Mouse (Mus musculus): ENCODE results near the gene Ivns1abp. TPM values are rescaled to one million over a fixed set of nuclear protein-coding genes. Genes with fewer than 3 reads are reported as not detected.
"Not testable (repeated sequence)": the region's sequence is repeated elsewhere in the genome, so short reads cannot be mapped to it uniquely, and the experiment has no call there.

Ivns1abp gene
- polyA plus RNA-seq (2015; fragmentation: Nextera tagmentation; extraction: Ambion mirVana): 313 and 339 TPM in 2 replicates

- peaks cover 8% of the 10 kb centered on the region; the same call in 1 of the 2 replicates for H3K4me1 ChIP-seq (replicated peaks)
- no peaks in the 10 kb centered on the region for H3K36me3 ChIP-seq
- no peaks in the 10 kb centered on the region for H3K9me3 ChIP-seq
- peak within 1 kb of the TSS; percentile 71 for H3K4me2 ChIP-seq (replicated peaks)
- peak within 1 kb of the TSS; percentile 82 for H3K9ac ChIP-seq
- H3K27ac ChIP-seq: peak within 1 kb of the TSS; percentile 93
- H3K27me3 ChIP-seq (replicated peaks): no peaks in the 10 kb centered on the region
- peak; percentile 93 for ATAC-seq
- peak within 1 kb of the TSS; percentile 82 for H3K4me3 ChIP-seq (replicated peaks)
- WGBS: under 1% methylated on average over 90 of the region's 104 CpGs
Measured at GRCm38 (mm10) chr1:151344283-151345108, at the start of gene Ivns1abp. Gene Ivns1abp (plus strand): TSS chr1:151344477.

GRCm38 (mm10) chr1:151295486-151295885 lies 48.8 kb upstream of the Ivns1abp start:
- Histone ChIP-seq H3K36me3 (no peaks in the 10 kb centered on the region), H3K4me2 (replicated peaks) (no peak overlapping the region), H3K4me3 (replicated peaks) (no peak overlapping the region), H3K27me3 (replicated peaks) (no peaks in the 10 kb centered on the region), H3K27ac (no peak overlapping the region), H3K4me1 (replicated peaks) (0 out of 2 replicates have a peak, but pooled peaks cover 3% of the 10 kb centered on the region), H3K9me3 (no peaks in the 10 kb centered on the region), H3K9ac (no peak overlapping the region)
- ATAC-seq: no peak
- WGBS: 54% methylated on average over 3 of the region's 3 CpGs

GRCm38 (mm10) chr1:151296621-151297020 lies 47.7 kb upstream of the Ivns1abp start:
- Histone ChIP-seq H3K4me1 (replicated peaks) (0 out of 2 replicates have a peak, but pooled peaks cover 3% of the 10 kb centered on the region), H3K27me3 (replicated peaks) (no peaks in the 10 kb centered on the region), H3K4me2 (replicated peaks) (no peak overlapping the region), H3K9ac (no peak overlapping the region), H3K4me3 (replicated peaks) (no peak overlapping the region), H3K27ac (peak overlapping the region; percentile 66), H3K36me3 (no peaks in the 10 kb centered on the region), H3K9me3 (no peaks in the 10 kb centered on the region)
- ATAC-seq: peak; percentile 97
- WGBS: 48% methylated on average over 1 of the region's 1 CpGs

- ATAC-seq: peak; percentile 65
- H3K36me3 ChIP-seq: no peaks in the 10 kb centered on the region
- H3K4me1 ChIP-seq (replicated peaks): 0 out of 2 replicates have a peak, but pooled peaks cover 3% of the 10 kb centered on the region
- H3K27me3 ChIP-seq (replicated peaks): no peaks in the 10 kb centered on the region
- whole genome bisulfite sequencing: 62% methylated on average over 6 of the region's 6 CpGs
- H3K9me3 ChIP-seq: no peaks in the 10 kb centered on the region
- H3K4me2 ChIP-seq (replicated peaks): no peak overlapping the region
- peak overlapping the region; percentile 61 for H3K27ac ChIP-seq
- no peak overlapping the region for H3K4me3 ChIP-seq (replicated peaks)
- H3K9ac ChIP-seq: no peak overlapping the region
Measured at GRCm38 (mm10) chr1:151297025-151297424, 47.3 kb upstream of the Ivns1abp start.

- 75% methylated on average over 2 of the region's 2 CpGs for WGBS
- no peak for ATAC-seq
- no peaks in the 10 kb centered on the region for H3K9me3 ChIP-seq
- peak overlapping the region; percentile 61 for H3K27ac ChIP-seq
- H3K9ac ChIP-seq: no peak overlapping the region
- H3K27me3 ChIP-seq (replicated peaks): no peaks in the 10 kb centered on the region
- 0 out of 2 replicates have a peak, but pooled peaks cover 3% of the 10 kb centered on the region for H3K4me1 ChIP-seq (replicated peaks)
- no peak overlapping the region for H3K4me2 ChIP-seq (replicated peaks)
- H3K36me3 ChIP-seq: no peaks in the 10 kb centered on the region
- H3K4me3 ChIP-seq (replicated peaks): no peak overlapping the region
Measured at GRCm38 (mm10) chr1:151297596-151297995, 46.7 kb upstream of the Ivns1abp start.

- 0 out of 2 replicates have a peak, but pooled peaks cover 3% of the 10 kb centered on the region for H3K4me1 ChIP-seq (replicated peaks)
- H3K4me3 ChIP-seq (replicated peaks): no peak overlapping the region
- no peak overlapping the region for H3K9ac ChIP-seq
- H3K36me3 ChIP-seq: no peaks in the 10 kb centered on the region
- no peaks in the 10 kb centered on the region for H3K27me3 ChIP-seq (replicated peaks)
- no peak overlapping the region for H3K27ac ChIP-seq
- 60% methylated on average over 6 of the region's 6 CpGs for WGBS
- H3K4me2 ChIP-seq (replicated peaks): no peak overlapping the region
- no peak for ATAC-seq
- no peaks in the 10 kb centered on the region for H3K9me3 ChIP-seq
Measured at GRCm38 (mm10) chr1:151301456-151301855, 42.8 kb upstream of the Ivns1abp start.

- no peak overlapping the region for H3K9ac ChIP-seq
- no peak overlapping the region for H3K27ac ChIP-seq
- no peak for ATAC-seq
- H3K4me2 ChIP-seq (replicated peaks): no peak overlapping the region
- no peak overlapping the region for H3K4me3 ChIP-seq (replicated peaks)
- H3K27me3 ChIP-seq (replicated peaks): no peaks in the 10 kb centered on the region
- 52% methylated on average over 3 of the region's 3 CpGs for WGBS
- H3K9me3 ChIP-seq: no peaks in the 10 kb centered on the region
- 0 out of 2 replicates have a peak, but pooled peaks cover 3% of the 10 kb centered on the region for H3K4me1 ChIP-seq (replicated peaks)
- H3K36me3 ChIP-seq: no peaks in the 10 kb centered on the region
Measured at GRCm38 (mm10) chr1:151301904-151302303, 42.4 kb upstream of the Ivns1abp start.

- Histone ChIP-seq H3K9me3 (no peaks in the 10 kb centered on the region), H3K27ac (no peak overlapping the region), H3K36me3 (no peaks in the 10 kb centered on the region), H3K4me1 (replicated peaks) (no peaks in the 10 kb centered on the region), H3K4me3 (replicated peaks) (no peak overlapping the region), H3K27me3 (replicated peaks) (no peaks in the 10 kb centered on the region), H3K9ac (no peak overlapping the region), H3K4me2 (replicated peaks) (no peak overlapping the region)
- no peak for ATAC-seq
Measured at GRCm38 (mm10) chr1:151303265-151303664, 41.0 kb upstream of the Ivns1abp start.

- WGBS: 63% methylated on average over 3 of the region's 3 CpGs
- 0 out of 2 replicates have a peak overlapping the region, but pooled peaks have one; percentile 44 for H3K27ac ChIP-seq
- peak; percentile 84 for ATAC-seq
- not testable (repeated sequence) for H3K27me3 ChIP-seq (replicated peaks); H3K4me3 ChIP-seq (replicated peaks); H3K36me3 ChIP-seq; H3K4me1 ChIP-seq (replicated peaks); H3K9me3 ChIP-seq; H3K9ac ChIP-seq; H3K4me2 ChIP-seq (replicated peaks)
Measured at GRCm38 (mm10) chr1:151305001-151305400, 39.3 kb upstream of the Ivns1abp start.

GRCm38 (mm10) chr1:151307059-151307458 lies 37.2 kb upstream of the Ivns1abp start:
- Histone ChIP-seq H3K4me3 (replicated peaks) (no peak overlapping the region), H3K36me3 (no peaks in the 10 kb centered on the region), H3K27ac (peak overlapping the region; percentile 51; the same call in 1 of the 2 replicates), H3K9ac (no peak overlapping the region), H3K4me2 (replicated peaks) (no peak overlapping the region), H3K4me1 (replicated peaks) (no peaks in the 10 kb centered on the region), H3K9me3 (no peaks in the 10 kb centered on the region), H3K27me3 (replicated peaks) (no peaks in the 10 kb centered on the region)
- no peak for ATAC-seq
- WGBS: 54% methylated on average over 2 of the region's 2 CpGs

GRCm38 (mm10) chr1:151307821-151308220 lies 36.5 kb upstream of the Ivns1abp start:
- WGBS: 56% methylated on average over 3 of the region's 3 CpGs
- Histone ChIP-seq H3K36me3 (no peaks in the 10 kb centered on the region), H3K4me3 (replicated peaks) (no peak overlapping the region), H3K9ac (no peak overlapping the region), H3K4me2 (replicated peaks) (no peak overlapping the region), H3K4me1 (replicated peaks) (no peaks in the 10 kb centered on the region), H3K27ac (no peak overlapping the region), H3K9me3 (no peaks in the 10 kb centered on the region), H3K27me3 (replicated peaks) (no peaks in the 10 kb centered on the region)
- peak; percentile 81 for ATAC-seq

- Histone ChIP-seq H3K4me3 (replicated peaks) (no peak overlapping the region), H3K4me2 (replicated peaks) (no peak overlapping the region), H3K27ac (no peak overlapping the region), H3K9me3 (no peaks in the 10 kb centered on the region), H3K4me1 (replicated peaks) (no peaks in the 10 kb centered on the region), H3K27me3 (replicated peaks) (no peaks in the 10 kb centered on the region), H3K36me3 (no peaks in the 10 kb centered on the region), H3K9ac (no peak overlapping the region)
- 65% methylated on average over 4 of the region's 4 CpGs for WGBS
- ATAC-seq: no peak
Measured at GRCm38 (mm10) chr1:151308508-151308907, 35.8 kb upstream of the Ivns1abp start.

GRCm38 (mm10) chr1:151310511-151310910 lies 33.8 kb upstream of the Ivns1abp start:
- ATAC-seq: no peak
- H3K4me1 ChIP-seq (replicated peaks): no peaks in the 10 kb centered on the region

More at GRCm38 (mm10) chr1:151310511-151310910, 33.8 kb upstream of the Ivns1abp start:
- 72% methylated on average over 5 of the region's 5 CpGs for WGBS
- Histone ChIP-seq H3K27me3 (replicated peaks) (no peaks in the 10 kb centered on the region), H3K9ac (no peak overlapping the region), H3K4me2 (replicated peaks) (no peak overlapping the region), H3K27ac (no peak overlapping the region), H3K9me3 (no peaks in the 10 kb centered on the region), H3K4me3 (replicated peaks) (no peak overlapping the region), H3K36me3 (no peaks in the 10 kb centered on the region)
